Mouse (Mus musculus): ENCODE data around the gene Fam219b. TPM values are rescaled to one million over a fixed set of nuclear protein-coding genes. Genes with fewer than 3 reads are reported as not detected.

Gene Fam219b
- polyA plus RNA-seq, 1 experiment from 2014 or later: 27.7 TPM

DNA sequence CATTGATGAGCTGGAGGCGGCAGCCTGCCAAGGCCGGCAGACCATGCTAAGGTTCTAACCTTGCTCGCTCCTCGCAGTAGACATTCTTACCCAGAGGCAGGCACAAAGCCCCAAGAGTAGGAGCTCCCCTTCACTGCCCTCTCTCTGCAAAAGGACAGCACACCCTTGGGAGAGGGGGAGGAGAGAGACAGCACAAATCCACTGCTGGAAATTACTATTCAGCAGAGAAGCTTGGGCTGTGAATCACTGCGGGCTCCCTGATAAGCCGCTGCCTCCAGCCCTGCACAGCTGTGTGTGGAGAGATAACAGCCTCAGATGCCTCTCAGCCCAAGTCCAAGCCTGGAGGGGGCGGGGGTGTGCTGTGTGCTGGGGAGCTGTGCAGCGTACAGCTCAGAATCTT is 31.6 kb upstream of the Fam219b start:
- Histone ChIP-seq H3K4me1 (peaks cover 56% of the 10 kb centered on the region), H3K27ac (peak overlapping the region; percentile 77), H3K4me2 (peak overlapping the region; percentile 98), H3K9me3 (no peaks in the 10 kb centered on the region), H3K36me3 (replicated peaks) (no peaks in the 10 kb centered on the region), H3K27me3 (replicated peaks) (peaks cover 31% of the 10 kb centered on the region), H3K4me3 (peak overlapping the region; percentile 7), H3K9ac (no peak overlapping the region)
- WGBS: 5% methylated on average over 8 of the region's 8 CpGs
- peak; percentile 92 for ATAC-seq (replicated peaks)

DNA sequence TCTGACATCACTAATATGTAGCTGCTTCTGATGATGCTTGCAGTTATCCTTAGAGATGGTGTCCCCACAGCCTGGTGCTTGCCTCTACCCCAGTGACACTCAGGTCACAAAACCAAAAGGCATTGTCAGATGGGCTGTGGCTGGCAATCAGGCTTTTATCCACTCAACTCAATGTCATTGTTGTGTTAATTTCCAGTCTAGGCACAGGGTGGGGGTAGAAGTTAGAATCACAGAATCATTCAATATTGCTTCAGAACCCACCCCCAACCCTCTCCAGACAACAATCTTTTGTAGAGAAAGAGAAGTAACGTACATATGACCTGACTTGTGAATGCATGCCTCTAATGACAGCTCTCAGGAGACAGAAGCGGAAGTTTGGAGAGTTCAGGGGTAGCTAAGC is 26.8 kb upstream of the Fam219b start:
- no peak overlapping the region for H3K27ac ChIP-seq
- no peak overlapping the region for H3K9ac ChIP-seq
- H3K4me3 ChIP-seq: no peak overlapping the region
- 0 out of 2 replicates have a peak, but pooled peaks cover 4% of the 10 kb centered on the region for H3K27me3 ChIP-seq (replicated peaks)
- H3K9me3 ChIP-seq: no peaks in the 10 kb centered on the region
- 59% methylated on average over 2 of the region's 2 CpGs for WGBS
- no peaks in the 10 kb centered on the region for H3K36me3 ChIP-seq (replicated peaks)
- no peak overlapping the region for H3K4me2 ChIP-seq
- peaks cover 9% of the 10 kb centered on the region for H3K4me1 ChIP-seq
- no peak for ATAC-seq (replicated peaks)

DNA sequence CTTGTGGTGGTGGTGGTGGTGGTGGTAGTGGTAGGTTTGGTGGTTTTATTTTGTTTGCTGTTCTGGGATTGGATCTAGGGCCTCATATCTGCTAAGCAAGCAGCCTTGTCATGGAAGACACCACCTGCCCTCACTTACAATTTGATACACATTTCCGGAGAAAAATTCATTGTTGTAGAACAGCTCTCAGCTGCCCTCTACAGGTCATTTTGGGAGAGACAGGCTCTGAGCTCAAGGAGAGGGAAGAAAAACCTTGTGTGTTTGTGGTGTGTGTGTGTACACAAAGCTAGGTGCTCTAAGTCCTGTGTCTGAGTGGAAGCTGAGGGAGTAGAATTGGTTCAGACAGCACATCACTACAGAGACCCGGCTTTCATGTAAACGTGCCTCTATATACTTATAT is 20.2 kb upstream of the Fam219b start:
- Histone ChIP-seq H3K4me3 (no peak overlapping the region), H3K9me3 (no peaks in the 10 kb centered on the region), H3K36me3 (replicated peaks) (no peaks in the 10 kb centered on the region), H3K9ac (no peak overlapping the region), H3K27me3 (replicated peaks) (no peaks in the 10 kb centered on the region), H3K4me1 (peaks cover 6% of the 10 kb centered on the region), H3K27ac (peak overlapping the region; percentile 66), H3K4me2 (no peak overlapping the region)
- WGBS: 12% methylated on average over 3 of the region's 3 CpGs
- ATAC-seq (replicated peaks): no peak

DNA sequence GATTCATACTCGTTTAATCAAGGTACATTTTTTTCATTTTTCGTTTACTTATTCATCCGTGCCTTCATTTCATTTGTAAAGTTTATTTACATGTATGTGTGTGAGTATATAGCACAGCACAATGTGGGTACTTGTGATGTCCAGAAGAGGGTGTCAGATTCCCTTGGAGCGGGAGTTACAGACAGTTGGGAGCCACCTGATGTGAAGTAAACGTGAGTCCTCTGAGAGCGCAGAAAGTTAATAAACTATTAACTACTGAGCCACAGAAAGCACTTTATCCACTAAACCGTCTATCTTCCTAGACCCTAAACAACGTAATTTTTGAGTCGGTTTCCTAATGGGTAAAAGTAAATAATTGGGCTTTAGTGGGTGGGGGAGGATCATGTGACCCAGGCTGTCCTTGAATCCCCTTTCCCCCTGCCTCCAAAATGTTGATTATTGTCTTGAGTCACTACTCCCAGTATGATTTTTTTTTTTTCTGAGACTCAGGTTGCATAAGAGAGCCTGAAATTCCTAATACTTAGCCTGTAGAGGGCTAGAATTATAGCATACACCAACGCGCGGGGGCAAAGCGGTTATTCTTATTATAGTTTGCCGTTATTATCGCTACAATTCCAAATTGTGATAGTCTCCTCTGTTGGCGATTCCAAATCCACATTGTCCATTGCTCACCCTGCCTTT is 16.8 kb upstream of the Fam219b start:
- ATAC-seq (replicated peaks): peak; percentile 43
- H3K27ac ChIP-seq: peak overlapping the region; percentile 91
- no peaks in the 10 kb centered on the region for H3K36me3 ChIP-seq (replicated peaks)
- H3K9ac ChIP-seq: peak overlapping the region; percentile 40
- 24% methylated on average over 16 of the region's 16 CpGs for WGBS
- peak overlapping the region; percentile 83 for H3K4me2 ChIP-seq
- no peaks in the 10 kb centered on the region for H3K27me3 ChIP-seq (replicated peaks)
- no peaks in the 10 kb centered on the region for H3K9me3 ChIP-seq
- H3K4me1 ChIP-seq: peaks cover 37% of the 10 kb centered on the region
- peak overlapping the region; percentile 92 for H3K4me3 ChIP-seq

DNA sequence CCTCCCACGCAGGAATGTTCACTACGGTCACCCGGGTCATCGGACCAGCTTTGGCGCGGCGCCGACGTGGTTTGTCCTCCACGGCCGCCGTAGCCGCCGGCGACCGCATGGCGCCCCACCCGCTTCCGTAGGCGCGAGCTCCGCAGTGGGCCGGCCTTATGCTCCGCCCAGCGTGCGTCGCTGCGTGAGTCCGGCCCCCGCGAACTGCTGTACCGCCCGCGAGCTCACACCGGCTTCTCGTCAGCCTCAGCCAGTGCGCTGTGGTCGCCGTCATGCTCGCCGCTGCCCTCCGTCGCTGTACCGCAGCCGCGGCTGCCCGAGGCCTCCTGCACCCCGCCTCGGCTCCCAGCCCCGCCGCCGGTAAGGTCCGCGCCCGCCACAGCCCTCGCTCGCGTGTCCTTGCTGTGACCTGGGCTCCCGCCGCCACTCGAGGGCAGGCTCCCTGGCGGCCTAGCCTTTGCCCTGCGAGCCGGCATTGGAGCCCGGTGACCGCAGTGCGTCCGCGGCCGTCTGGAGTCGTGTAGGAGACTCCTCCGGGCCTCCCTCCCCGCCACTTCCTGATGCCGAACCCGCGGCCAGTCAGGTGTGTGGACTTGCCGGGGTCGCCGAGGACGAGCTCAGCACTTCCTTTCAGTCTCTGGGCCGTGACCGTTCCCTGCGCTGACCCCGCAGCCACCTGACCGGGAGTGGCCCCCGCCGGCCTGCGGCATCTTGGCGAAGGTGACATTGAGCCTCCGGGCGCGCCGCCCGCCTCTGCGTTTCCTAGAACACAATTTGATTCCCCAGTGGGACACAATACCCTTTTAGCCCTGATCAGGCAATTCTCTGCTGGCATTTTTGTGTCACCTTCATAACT is 16.0 kb upstream of the Fam219b start, which contains the start of gene Cox5a:
Cox5a (plus strand) TSS at position 219 of the 856 bp plus-strand sequence.
- WGBS: under 1% methylated on average over 95 of the region's 95 CpGs

DNA sequence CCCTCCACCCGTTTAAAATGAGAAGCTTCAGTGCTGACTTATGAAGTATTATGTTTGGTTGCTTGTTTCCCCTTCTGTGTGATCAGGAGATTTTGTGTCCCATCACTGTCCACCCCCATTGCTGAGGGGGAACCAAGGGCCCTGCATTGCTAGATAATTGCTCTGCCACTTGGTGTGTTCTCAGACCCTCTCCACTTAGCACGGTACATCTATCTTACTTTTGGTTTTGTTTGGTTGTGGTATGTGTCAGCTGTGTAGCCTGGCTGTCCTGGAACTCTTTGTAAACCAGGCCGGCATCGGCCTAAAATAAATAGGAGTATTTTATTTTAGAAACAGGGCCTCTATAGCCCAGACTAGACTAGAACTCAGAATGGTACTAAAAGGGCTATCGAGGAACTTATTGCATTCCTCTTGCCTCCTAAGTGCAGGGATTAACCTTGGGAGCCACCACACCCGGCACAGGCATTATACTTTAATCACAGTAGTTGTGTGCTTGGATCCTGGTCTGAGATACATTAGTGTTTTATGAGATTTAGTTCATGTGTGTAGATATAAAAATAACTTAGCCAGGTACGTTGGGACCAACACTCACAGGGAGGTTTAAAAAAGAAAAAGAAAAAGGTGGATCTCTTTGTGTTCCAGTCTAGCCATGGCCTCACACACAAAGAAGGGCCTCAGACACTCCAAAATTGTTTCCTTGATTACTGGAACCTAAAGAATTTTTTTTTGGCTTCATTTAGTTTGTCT is 15.0 kb upstream of the Fam219b start:
- peak overlapping the region; percentile 83 for H3K4me2 ChIP-seq
- ATAC-seq (replicated peaks): no peak
- no peaks in the 10 kb centered on the region for H3K36me3 ChIP-seq (replicated peaks)
- peaks cover 39% of the 10 kb centered on the region for H3K4me1 ChIP-seq
- H3K9me3 ChIP-seq: no peaks in the 10 kb centered on the region
- H3K4me3 ChIP-seq: peak overlapping the region; percentile 92
- WGBS: 37% methylated on average over 7 of the region's 7 CpGs
- peak overlapping the region; percentile 98 for H3K9ac ChIP-seq
- H3K27me3 ChIP-seq (replicated peaks): no peaks in the 10 kb centered on the region
- peak overlapping the region; percentile 91; the same call in 1 of the 2 replicates for H3K27ac ChIP-seq

More for the DNA sequence above, 16.0 kb upstream of the Fam219b start, which contains the start of gene Cox5a:
- H3K9me3 ChIP-seq: no peaks in the 10 kb centered on the region
- peak within 1 kb of the TSS; percentile 91 for H3K27ac ChIP-seq
- peaks cover 39% of the 10 kb centered on the region for H3K4me1 ChIP-seq
- no peaks in the 10 kb centered on the region for H3K27me3 ChIP-seq (replicated peaks)
- H3K4me3 ChIP-seq: peak within 1 kb of the TSS; percentile 92
- H3K36me3 ChIP-seq (replicated peaks): no peaks in the 10 kb centered on the region
- peak within 1 kb of the TSS; percentile 83 for H3K4me2 ChIP-seq
- peak; percentile 96 for ATAC-seq (replicated peaks)
- H3K9ac ChIP-seq: peak within 1 kb of the TSS; percentile 98

DNA sequence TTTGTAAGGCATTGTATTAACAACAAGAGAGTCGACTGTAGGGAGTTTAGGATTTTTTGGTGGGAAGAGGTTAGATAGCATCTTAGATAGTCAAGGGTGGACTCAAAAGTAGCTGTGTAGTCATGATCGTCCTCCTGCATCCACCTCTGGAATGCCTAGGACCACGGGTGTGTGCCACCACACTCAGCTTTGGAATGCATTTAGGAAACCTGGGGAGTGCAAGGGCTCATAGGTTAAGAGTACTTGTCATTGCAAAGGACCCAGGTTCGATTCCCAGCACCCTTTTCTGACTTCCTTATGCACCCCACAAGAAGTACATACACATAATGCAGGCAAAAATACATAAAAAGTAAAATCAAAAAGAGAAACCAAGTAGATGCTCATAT is 14.5 kb upstream of the Fam219b start:
- 85% methylated on average over 4 of the region's 4 CpGs for WGBS
- Histone ChIP-seq H3K9ac (no peak overlapping the region), H3K4me3 (peak overlapping the region; percentile 92), H3K9me3 (no peaks in the 10 kb centered on the region), H3K27ac (no peak overlapping the region), H3K4me1 (peaks cover 39% of the 10 kb centered on the region), H3K27me3 (replicated peaks) (no peaks in the 10 kb centered on the region), H3K36me3 (replicated peaks) (no peaks in the 10 kb centered on the region), H3K4me2 (peak overlapping the region; percentile 83)
- ATAC-seq (replicated peaks): no peak

DNA sequence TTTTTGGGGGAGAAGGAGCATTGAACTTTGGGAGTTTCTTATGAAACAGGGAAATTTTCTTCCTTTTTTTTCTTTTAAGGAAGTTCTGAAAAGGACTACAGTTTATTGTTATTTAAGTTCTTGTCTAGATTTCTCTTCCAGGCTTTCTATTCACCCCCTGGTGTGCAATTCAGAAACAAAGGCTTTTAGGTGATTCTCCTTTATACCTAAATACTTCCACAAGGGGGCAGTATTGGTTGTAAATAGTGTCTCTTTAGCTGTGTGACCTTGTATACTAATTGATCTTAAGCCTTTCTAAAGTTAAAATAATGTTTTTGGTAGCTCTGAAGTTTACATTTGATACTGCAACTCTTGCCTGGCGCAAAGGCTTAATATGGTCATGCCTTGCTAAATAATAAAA is 13.6 kb upstream of the Fam219b start:
- H3K9ac ChIP-seq: no peak overlapping the region
- no peaks in the 10 kb centered on the region for H3K27me3 ChIP-seq (replicated peaks)
- H3K4me1 ChIP-seq: peaks cover 39% of the 10 kb centered on the region
- H3K4me2 ChIP-seq: peak overlapping the region; percentile 83; the same call in 1 of the 2 replicates
- 85% methylated on average over 1 of the region's 1 CpGs for WGBS
- H3K9me3 ChIP-seq: no peaks in the 10 kb centered on the region
- no peak for ATAC-seq (replicated peaks)
- H3K36me3 ChIP-seq (replicated peaks): no peaks in the 10 kb centered on the region
- no peak overlapping the region for H3K4me3 ChIP-seq
- H3K27ac ChIP-seq: no peak overlapping the region

DNA sequence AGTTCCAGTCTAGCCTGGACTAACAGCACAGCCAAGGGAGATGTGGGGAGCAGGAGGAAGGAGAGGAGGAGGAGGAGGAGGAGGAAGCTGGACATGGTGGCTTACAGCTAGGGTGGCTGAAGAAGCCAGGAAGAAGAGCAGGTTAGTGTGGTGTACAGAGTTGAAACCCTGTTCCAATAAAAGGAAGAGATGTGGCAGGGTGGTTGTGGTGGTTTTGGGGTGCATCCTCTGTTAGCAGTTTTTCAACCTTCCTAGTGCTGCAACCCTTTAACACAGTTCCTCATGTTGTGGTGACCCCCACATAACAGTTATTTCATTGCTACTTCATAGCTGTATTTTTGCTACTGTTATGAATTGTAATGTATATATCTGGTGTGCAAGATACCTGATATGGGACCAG is 12.9 kb upstream of the Fam219b start:
- Histone ChIP-seq H3K27ac (no peak overlapping the region), H3K4me3 (no peak overlapping the region), H3K36me3 (replicated peaks) (no peaks in the 10 kb centered on the region), H3K4me1 (peaks cover 39% of the 10 kb centered on the region), H3K9ac (no peak overlapping the region), H3K27me3 (replicated peaks) (no peaks in the 10 kb centered on the region), H3K9me3 (no peaks in the 10 kb centered on the region), H3K4me2 (no peak overlapping the region)
- no peak for ATAC-seq (replicated peaks)

DNA sequence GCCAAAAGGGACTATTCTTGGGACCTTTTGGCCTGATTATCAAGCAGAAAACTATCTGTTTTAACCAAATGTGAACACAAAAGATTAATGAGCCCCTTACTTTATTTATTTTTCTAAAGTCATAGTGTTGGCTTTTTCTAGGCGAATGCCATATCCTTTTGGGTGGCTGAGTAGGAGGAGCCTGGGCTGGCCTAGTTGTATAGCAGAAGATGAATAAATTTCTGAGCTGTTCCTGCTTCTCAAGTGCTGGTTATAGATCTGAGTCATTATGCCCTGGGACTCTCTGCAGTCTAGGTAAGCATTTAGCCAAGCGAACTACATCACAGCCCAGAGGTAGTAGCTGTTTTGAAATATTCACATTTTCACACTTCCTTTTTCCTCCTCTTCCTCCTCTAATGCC is 11.8 kb upstream of the Fam219b start:
- Histone ChIP-seq H3K9me3 (no peaks in the 10 kb centered on the region), H3K4me2 (no peak overlapping the region), H3K4me1 (peaks cover 36% of the 10 kb centered on the region), H3K36me3 (replicated peaks) (no peaks in the 10 kb centered on the region), H3K27ac (no peak overlapping the region), H3K9ac (no peak overlapping the region; the same call in 1 of the 2 replicates), H3K4me3 (no peak overlapping the region), H3K27me3 (replicated peaks) (no peaks in the 10 kb centered on the region)
- ATAC-seq (replicated peaks): no peak
- WGBS: 88% methylated on average over 2 of the region's 2 CpGs

DNA sequence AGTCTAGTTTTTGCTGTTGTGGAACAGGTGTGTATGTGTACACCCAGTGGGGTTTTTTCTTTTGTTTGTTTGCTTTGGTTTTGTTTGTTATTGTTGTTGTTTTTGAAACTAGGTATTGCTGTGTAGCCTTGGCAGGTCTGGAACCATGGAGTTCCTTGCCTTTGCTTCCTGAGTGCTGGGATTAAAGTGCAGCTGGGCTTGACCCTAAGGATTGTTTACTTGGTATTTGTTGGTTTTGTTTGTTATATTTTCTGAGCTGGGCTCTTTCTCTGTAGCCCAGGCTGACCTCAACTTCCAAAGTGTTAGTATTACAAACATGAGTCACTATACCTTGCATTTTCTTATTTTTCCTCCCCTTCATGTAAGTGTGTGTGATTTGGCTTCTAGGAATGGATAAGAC is 10.9 kb upstream of the Fam219b start:
- H3K27ac ChIP-seq: no peak overlapping the region
- no peak for ATAC-seq (replicated peaks)
- peaks cover 35% of the 10 kb centered on the region for H3K4me1 ChIP-seq
- no peaks in the 10 kb centered on the region for H3K27me3 ChIP-seq (replicated peaks)
- H3K4me2 ChIP-seq: no peak overlapping the region
- no peaks in the 10 kb centered on the region for H3K9me3 ChIP-seq
- H3K36me3 ChIP-seq (replicated peaks): peaks cover 3% of the 10 kb centered on the region
- no peak overlapping the region for H3K9ac ChIP-seq
- H3K4me3 ChIP-seq: no peak overlapping the region

DNA sequence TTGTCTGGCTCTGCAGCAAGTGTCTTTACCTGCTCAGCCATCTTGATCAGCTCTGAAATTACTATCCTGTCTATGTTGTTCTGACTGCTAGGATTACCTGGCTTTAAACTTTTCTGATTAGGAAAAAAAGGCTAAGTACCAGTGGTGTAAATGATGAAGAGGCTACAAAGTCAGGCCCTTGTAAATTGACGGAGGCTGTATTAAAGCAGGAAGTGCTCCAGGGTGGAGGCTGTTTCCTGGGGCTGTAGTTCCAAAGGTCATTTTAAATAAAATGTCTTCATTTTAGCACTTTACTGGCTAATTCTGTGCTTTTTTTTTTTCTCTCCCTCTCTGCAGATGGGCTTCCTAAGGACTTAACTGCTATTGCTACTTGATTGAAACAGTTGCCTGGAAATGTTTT is 5.4 kb upstream of the Fam219b start:
- 94% methylated on average over 1 of the region's 1 CpGs for WGBS

More for the DNA sequence above, 5.4 kb upstream of the Fam219b start:
- H3K4me3 ChIP-seq: no peak overlapping the region
- no peak overlapping the region for H3K9ac ChIP-seq
- no peaks in the 10 kb centered on the region for H3K27me3 ChIP-seq (replicated peaks)
- H3K4me1 ChIP-seq: peaks cover 5% of the 10 kb centered on the region
- no peaks in the 10 kb centered on the region for H3K9me3 ChIP-seq
- peaks cover 15% of the 10 kb centered on the region for H3K36me3 ChIP-seq (replicated peaks)
- ATAC-seq (replicated peaks): no peak
- no peak overlapping the region for H3K27ac ChIP-seq
- no peak overlapping the region for H3K4me2 ChIP-seq
